Mouse (Mus musculus) heart, embryonic 16.5 days (tissue): ENCODE measurements around the gene Htra2. TPM values are rescaled to one million over a fixed set of nuclear protein-coding genes. Genes with fewer than 3 reads are reported as not detected.

Source experiments
- ATAC-seq: fragments of 200-750 bp; cut with Nextera tagmentation; replicated peaks from 2 replicates; pipeline ENCODE4 v1.8.0; 2017; ENCODE audit warnings: moderate number of reproducible peaks; ENCODE audit not compliant: insufficient read depth, low FRiP score; ENCODE audit errors: extremely low read depth
- H3K27ac ChIP-seq: fragments of 300-500 bp; sonication (generic); 2 replicates; pipeline ENCODE4 v1.5.1; 2014; ENCODE audit warnings: mild to moderate bottlenecking, low read length, control low read depth, moderate library complexity
- H3K27me3 ChIP-seq: fragments of 300-500 bp; sonication (generic); 2 replicates; pipeline ENCODE4 v1.6.1; 2014; ENCODE audit warnings: low read length, mixed read lengths; ENCODE audit not compliant: control insufficient read depth, insufficient read depth
- H3K36me3 ChIP-seq: fragments of 300-500 bp; sonication (generic); 2 replicates; pipeline ENCODE4 v1.6.1; 2014; ENCODE audit not compliant: control insufficient read depth, insufficient read depth
- H3K4me1 ChIP-seq: fragments of 300-500 bp; sonication (generic); 2 replicates; pipeline ENCODE4 v1.6.1; 2014; ENCODE audit warnings: low read length, mixed read lengths; ENCODE audit not compliant: control insufficient read depth, insufficient read depth
- H3K4me2 ChIP-seq: fragments of 300-500 bp; sonication (generic); 2 replicates; pipeline ENCODE4 v1.6.1; 2014; ENCODE audit warnings: low read depth, mild to moderate bottlenecking, control low read depth, low read length
- H3K4me3 ChIP-seq: fragments of 300-500 bp; sonication (generic); 2 replicates; pipeline ENCODE4 v1.5.1; 2014; ENCODE audit warnings: mild to moderate bottlenecking, control low read depth, low read length
- H3K9ac ChIP-seq: fragments of 300-500 bp; sonication (generic); 2 replicates; pipeline ENCODE4 v1.6.1; 2014; ENCODE audit warnings: low read length, control low read depth
- H3K9me3 ChIP-seq: fragments of 300-500 bp; sonication (generic); replicated peaks from 2 replicates; pipeline ENCODE4 v1.6.1; 2016; ENCODE audit warnings: low read length; ENCODE audit not compliant: control insufficient read depth
- WGBS: fragments of 180-500 bp; shearing (Covaris S2); extraction: QIAGEN DNeasy Blood & Tissue Kit; methylation state at CpG from one replicate; pipeline ENCODE4 v1.1.7; 2014; 5-methylcytosine and 5-hydroxymethylcytosine counted together
- polyA plus RNA-seq: library from polyadenylated mRNA; unstranded; fragments of >200 nt; fragmentation: Nextera tagmentation; extraction: Ambion mirVana; gene quantifications from 2 replicates; pipeline ENCODE4 v1.2.1, GENCODE M21; 2015

Htra2 gene
- polyA plus RNA-seq, 1 experiment from 2014 or later, result 81.8 TPM

- Histone ChIP-seq H3K36me3 (no peaks in the 10 kb centered on the region), H3K4me3 (no peak overlapping the region), H3K4me1 (peaks cover 23% of the 10 kb centered on the region), H3K9me3 (no peaks in the 10 kb centered on the region), H3K27ac (no peak overlapping the region), H3K27me3 (peaks cover 13% of the 10 kb centered on the region; the same call in 1 of the 2 replicates), H3K9ac (no peak overlapping the region), H3K4me2 (no peak overlapping the region)
- WGBS, result 46% methylated on average over 10 of the region's 10 CpGs
- no peak for ATAC-seq
Observed at GRCm38 (mm10) chr6:83029777-83030176, 25.3 kb downstream of the Htra2 start.

- no peak for ATAC-seq
- peaks cover 20% of the 10 kb centered on the region for H3K4me1 ChIP-seq
- H3K27me3 ChIP-seq, result peaks cover 13% of the 10 kb centered on the region; the same call in 1 of the 2 replicates
- H3K27ac ChIP-seq, result no peak overlapping the region
- no peak overlapping the region for H3K4me3 ChIP-seq
- H3K4me2 ChIP-seq, result no peak overlapping the region
- no peaks in the 10 kb centered on the region for H3K9me3 ChIP-seq
- H3K36me3 ChIP-seq, result no peaks in the 10 kb centered on the region
- WGBS, result 38% methylated on average over 8 of the region's 9 CpGs
- H3K9ac ChIP-seq, result no peak overlapping the region
Observed at GRCm38 (mm10) chr6:83027706-83028105, 27.4 kb downstream of the Htra2 start.

DNA sequence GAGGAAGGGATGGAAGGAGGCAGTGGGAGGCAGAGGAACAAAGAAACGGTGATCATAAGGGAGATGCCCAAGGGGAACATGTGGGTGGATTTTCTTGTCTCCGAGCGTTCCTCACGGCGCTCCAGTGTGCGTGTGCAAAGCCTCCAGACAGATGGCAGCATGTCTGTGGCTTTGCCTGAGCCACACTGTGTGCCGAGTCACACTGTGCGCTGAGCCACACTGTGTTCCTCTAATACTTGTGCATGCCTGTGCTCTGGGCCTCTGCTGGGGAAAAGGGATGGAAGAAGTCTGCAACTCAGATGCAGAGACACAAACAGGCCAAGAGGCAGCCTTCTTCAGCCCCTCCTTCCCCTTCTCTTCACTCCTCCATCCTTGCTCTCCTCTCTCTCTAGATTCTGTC, 27.8 kb downstream of the Htra2 start:
- Histone ChIP-seq H3K4me2 (no peak overlapping the region), H3K36me3 (no peaks in the 10 kb centered on the region), H3K4me3 (no peak overlapping the region), H3K4me1 (peaks cover 17% of the 10 kb centered on the region), H3K27ac (no peak overlapping the region), H3K9ac (no peak overlapping the region), H3K27me3 (peaks cover 13% of the 10 kb centered on the region; the same call in 1 of the 2 replicates), H3K9me3 (no peaks in the 10 kb centered on the region)
- no peak for ATAC-seq
- 81% methylated on average over 8 of the region's 8 CpGs for WGBS

DNA sequence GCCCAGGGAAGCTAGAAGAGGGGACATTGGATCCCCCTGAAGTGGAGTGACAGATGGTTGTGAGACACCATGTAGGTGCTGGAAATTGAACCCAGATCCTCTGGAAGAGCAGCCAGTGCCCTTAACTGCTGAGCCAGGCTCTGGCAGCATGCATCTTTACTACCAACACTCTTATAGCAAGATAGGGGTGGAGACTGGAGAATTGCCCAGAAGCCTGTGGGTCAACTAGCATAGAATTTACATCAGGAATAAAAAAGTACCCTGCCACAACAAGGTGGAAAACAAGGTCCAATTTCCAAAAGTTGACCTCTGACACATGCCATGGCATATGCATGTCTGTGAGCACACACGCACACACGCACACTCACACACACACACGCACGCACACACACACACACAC, 29.9 kb downstream of the Htra2 start:
- Histone ChIP-seq H3K27ac (no peak overlapping the region), H3K36me3 (no peaks in the 10 kb centered on the region), H3K4me2 (no peak overlapping the region), H3K4me3 (no peak overlapping the region), H3K4me1 (peaks cover 12% of the 10 kb centered on the region), H3K27me3 (peaks cover 6% of the 10 kb centered on the region; the same call in 1 of the 2 replicates), H3K9ac (no peak overlapping the region), H3K9me3 (no peaks in the 10 kb centered on the region)
- no peak for ATAC-seq
- WGBS, result 95% methylated on average over 4 of the region's 4 CpGs

GRCm38 (mm10) chr6:83024421-83024820, 30.7 kb downstream of the Htra2 start:
- ATAC-seq, result no peak
- H3K27me3 ChIP-seq, result peaks cover 4% of the 10 kb centered on the region; the same call in 1 of the 2 replicates
- no peak overlapping the region for H3K4me3 ChIP-seq
- H3K4me2 ChIP-seq, result no peak overlapping the region
- H3K27ac ChIP-seq, result no peak overlapping the region
- H3K36me3 ChIP-seq, result no peaks in the 10 kb centered on the region
- WGBS, result 64% methylated on average over 4 of the region's 4 CpGs
- no peak overlapping the region for H3K9ac ChIP-seq
- no peaks in the 10 kb centered on the region for H3K9me3 ChIP-seq
- H3K4me1 ChIP-seq, result peaks cover 7% of the 10 kb centered on the region

GRCm38 (mm10) chr6:83023786-83024185, 31.3 kb downstream of the Htra2 start:
- Histone ChIP-seq H3K4me1 (peaks cover 7% of the 10 kb centered on the region), H3K27me3 (peaks cover 4% of the 10 kb centered on the region; the same call in 1 of the 2 replicates), H3K27ac (no peak overlapping the region), H3K9ac (no peak overlapping the region), H3K4me3 (no peak overlapping the region), H3K9me3 (no peaks in the 10 kb centered on the region), H3K4me2 (no peak overlapping the region), H3K36me3 (no peaks in the 10 kb centered on the region)
- no peak for ATAC-seq
- WGBS, result 82% methylated on average over 2 of the region's 2 CpGs

DNA sequence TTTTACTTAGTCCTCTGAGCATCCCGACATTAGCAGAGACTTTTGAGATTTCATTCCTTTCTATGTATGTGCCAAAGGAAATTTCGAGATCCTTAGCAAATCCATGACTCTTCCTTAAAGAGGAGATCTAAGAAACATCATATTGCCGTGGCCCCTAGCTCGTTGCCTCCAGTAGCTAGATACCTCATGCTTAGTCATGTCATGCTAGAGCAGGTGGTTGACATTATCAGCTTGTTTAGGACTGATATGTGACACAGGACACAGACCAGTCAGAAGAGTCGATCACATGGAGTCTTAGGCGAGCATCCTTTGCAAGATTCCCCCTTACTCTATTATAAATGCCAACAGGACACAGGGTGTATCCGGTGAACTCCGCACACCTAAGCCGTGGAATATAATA, 32.1 kb downstream of the Htra2 start:
- Histone ChIP-seq H3K9ac (no peak overlapping the region), H3K27ac (no peak overlapping the region), H3K9me3 (no peaks in the 10 kb centered on the region; the same call in 1 of the 2 replicates), H3K4me3 (no peak overlapping the region), H3K4me2 (no peak overlapping the region), H3K4me1 (peaks cover 7% of the 10 kb centered on the region), H3K27me3 (no peaks in the 10 kb centered on the region), H3K36me3 (no peaks in the 10 kb centered on the region)
- no peak for ATAC-seq
- WGBS, result 81% methylated on average over 9 of the region's 9 CpGs

DNA sequence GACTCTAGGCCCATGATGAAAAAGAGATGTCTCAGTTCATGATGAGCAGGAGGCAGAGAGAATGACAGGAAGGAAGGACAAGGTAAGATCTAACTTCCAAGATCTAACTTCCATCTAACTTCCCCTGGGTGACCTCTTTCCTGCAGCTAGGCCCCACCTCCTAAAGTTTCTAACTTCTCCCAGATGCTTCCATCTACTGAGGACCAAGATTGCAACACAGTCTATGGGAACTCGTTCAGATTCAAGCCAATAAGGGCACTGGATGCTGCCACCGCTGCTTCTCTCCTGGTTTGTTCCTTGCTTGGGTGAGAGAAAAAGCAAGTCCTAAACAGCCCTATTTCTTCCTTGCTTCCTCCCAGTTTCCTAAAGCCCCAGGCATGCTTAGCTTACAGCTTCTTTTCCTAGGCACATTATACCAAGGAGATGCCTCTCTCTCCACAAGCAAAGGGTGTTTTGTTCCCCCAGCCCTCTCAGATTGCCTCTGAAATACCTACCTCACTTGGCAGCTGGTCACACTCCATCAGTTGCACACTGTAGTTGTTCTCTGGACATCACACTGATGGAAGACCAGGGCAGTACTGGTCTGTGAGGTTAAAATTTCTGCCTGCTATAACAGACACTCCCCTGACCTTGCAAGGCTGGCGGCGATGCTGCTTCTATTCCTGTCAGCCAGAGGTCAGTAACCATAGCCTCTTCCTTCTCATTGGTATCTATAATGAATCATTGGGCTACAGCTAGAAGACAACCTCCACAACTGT, 34.1 kb downstream of the Htra2 start:
- Histone ChIP-seq H3K27ac (no peak overlapping the region), H3K36me3 (no peaks in the 10 kb centered on the region), H3K9me3 (no peaks in the 10 kb centered on the region; the same call in 1 of the 2 replicates), H3K9ac (no peak overlapping the region), H3K27me3 (no peaks in the 10 kb centered on the region), H3K4me2 (no peak overlapping the region), H3K4me3 (no peak overlapping the region), H3K4me1 (no peaks in the 10 kb centered on the region)
- 63% methylated on average over 4 of the region's 4 CpGs for WGBS
- no peak for ATAC-seq

- no peak overlapping the region for H3K4me2 ChIP-seq
- no peak overlapping the region for H3K27ac ChIP-seq
- H3K36me3 ChIP-seq, result no peaks in the 10 kb centered on the region
- 85% methylated on average over 6 of the region's 6 CpGs for WGBS
- H3K27me3 ChIP-seq, result no peaks in the 10 kb centered on the region
- no peaks in the 10 kb centered on the region; the same call in 1 of the 2 replicates for H3K9me3 ChIP-seq
- H3K4me1 ChIP-seq, result no peaks in the 10 kb centered on the region
- no peak overlapping the region for H3K4me3 ChIP-seq
- no peak overlapping the region for H3K9ac ChIP-seq
- ATAC-seq, result no peak
Observed at GRCm38 (mm10) chr6:83020121-83020520, 35.0 kb downstream of the Htra2 start.
